Mouse (Mus musculus): ENCODE measurements around the gene Rln3. TPM values are rescaled to one million over a fixed set of nuclear protein-coding genes. Genes with fewer than 3 reads are reported as not detected.

The Rln3 gene
- polyA plus RNA-seq (2011; ENCODE audit: insufficient read depth, insufficient read length, low replicate concordance, missing spikeins), result not detected in 2 replicates

- TF ChIP-seq CTCF (IDR thresholded peaks at IDR 0.05; ENCODE audit: control insufficient read depth, insufficient read depth, low read length) (no peak), POLR2A (IDR thresholded peaks at IDR 0.05; ENCODE audit: borderline replicate concordance, control insufficient read depth, low read depth, low read length) (no peak)
- H3K4me1 ChIP-seq (ENCODE audit: control insufficient read depth, insufficient read depth, low read length), result peaks cover 2% of the 10 kb centered on the region; the same call in 1 of the 2 replicates
- no peak within 1 kb of the TSS for H3K27ac ChIP-seq (ENCODE audit: control insufficient read depth, insufficient read depth, low read depth, low read length, poor library complexity)
- no peak within 1 kb of the TSS for H3K4me3 ChIP-seq (replicated peaks; ENCODE audit: control insufficient read depth, low read depth, low read length)
- 69% methylated on average over 9 of the region's 9 CpGs for WGBS
Measured at GRCm38 (mm10) chr8:84044900-84045299, at the start of gene Rln3. TSS of gene Rln3 (minus strand) at chr8:84045000.

DNA sequence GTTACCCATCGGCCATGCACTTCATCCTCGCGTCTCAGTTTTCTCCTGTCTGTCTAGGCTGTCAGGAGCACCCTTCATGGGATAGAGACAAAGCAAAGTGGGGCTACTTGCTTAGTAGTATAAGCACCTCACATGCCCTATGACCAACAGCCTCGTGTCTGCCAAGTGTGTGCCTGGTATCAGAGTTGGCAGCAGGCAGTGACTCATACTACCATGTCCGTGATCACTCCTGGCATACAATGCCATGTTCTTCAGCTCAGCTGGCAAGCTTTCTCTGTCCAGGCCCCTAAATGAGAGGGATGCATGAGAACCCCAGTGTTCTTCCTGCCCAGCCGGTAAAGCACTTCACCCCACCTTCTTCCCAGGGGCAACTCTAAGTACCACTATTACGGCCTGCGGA lies 45.8 kb upstream of the Rln3 start:
- Histone ChIP-seq H3K4me1 (ENCODE audit: control insufficient read depth, insufficient read depth, low read length) (no peaks in the 10 kb centered on the region), H3K27ac (ENCODE audit: control insufficient read depth, insufficient read depth, low read depth, low read length, poor library complexity) (no peak overlapping the region), H3K4me3 (replicated peaks; ENCODE audit: control insufficient read depth, low read depth, low read length) (no peak overlapping the region)
- 84% methylated on average over 8 of the region's 8 CpGs for WGBS
- TF ChIP-seq POLR2A (IDR thresholded peaks at IDR 0.05; ENCODE audit: borderline replicate concordance, control insufficient read depth, low read depth, low read length) (no peak), CTCF (IDR thresholded peaks at IDR 0.05; ENCODE audit: control insufficient read depth, insufficient read depth, low read length) (no peak)

GRCm38 (mm10) chr8:84089277-84089676 lies 44.5 kb upstream of the Rln3 start:
- Histone ChIP-seq H3K4me1 (ENCODE audit: control insufficient read depth, insufficient read depth, low read length) (no peaks in the 10 kb centered on the region), H3K4me3 (replicated peaks; ENCODE audit: control insufficient read depth, low read depth, low read length) (no peak overlapping the region), H3K27ac (ENCODE audit: control insufficient read depth, insufficient read depth, low read depth, low read length, poor library complexity) (no peak overlapping the region)
- TF ChIP-seq POLR2A (IDR thresholded peaks at IDR 0.05; ENCODE audit: borderline replicate concordance, control insufficient read depth, low read depth, low read length), result no peak
- no peak for TF ChIP-seq CTCF (IDR thresholded peaks at IDR 0.05; ENCODE audit: control insufficient read depth, insufficient read depth, low read length)
- WGBS, result 84% methylated on average over 9 of the region's 9 CpGs

- Histone ChIP-seq H3K4me3 (replicated peaks; ENCODE audit: control insufficient read depth, low read depth, low read length) (no peak overlapping the region), H3K4me1 (ENCODE audit: control insufficient read depth, insufficient read depth, low read length) (no peaks in the 10 kb centered on the region), H3K27ac (ENCODE audit: control insufficient read depth, insufficient read depth, low read depth, low read length, poor library complexity) (no peak overlapping the region)
- 91% methylated on average over 14 of the region's 14 CpGs for WGBS
- no peak for TF ChIP-seq POLR2A (IDR thresholded peaks at IDR 0.05; ENCODE audit: borderline replicate concordance, control insufficient read depth, low read depth, low read length)
- TF ChIP-seq CTCF (IDR thresholded peaks at IDR 0.05; ENCODE audit: control insufficient read depth, insufficient read depth, low read length), result no peak
Measured at GRCm38 (mm10) chr8:84087821-84088220, 43.0 kb upstream of the Rln3 start.

DNA sequence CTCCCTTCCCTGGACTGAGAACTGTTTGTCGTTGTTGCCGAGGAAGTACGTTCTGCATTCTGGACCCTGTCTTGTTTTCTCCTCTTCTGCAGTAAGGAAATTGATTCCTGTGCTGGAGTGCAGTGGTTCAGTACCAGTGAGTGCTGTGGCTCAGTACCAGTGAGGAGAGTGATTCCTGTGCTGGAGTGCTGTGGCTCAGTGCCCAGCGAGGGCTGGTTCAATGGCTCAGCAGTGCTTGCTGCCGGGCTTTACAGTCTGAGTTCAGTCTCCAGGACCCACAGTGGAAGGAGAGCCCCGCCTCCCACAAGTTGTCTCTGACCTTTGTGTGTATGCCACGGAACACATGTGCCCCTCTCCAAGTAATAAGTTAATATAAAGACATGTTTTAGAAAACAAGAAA lies 42.4 kb upstream of the Rln3 start:
- TF ChIP-seq CTCF (IDR thresholded peaks at IDR 0.05; ENCODE audit: control insufficient read depth, insufficient read depth, low read length) (no peak), POLR2A (IDR thresholded peaks at IDR 0.05; ENCODE audit: borderline replicate concordance, control insufficient read depth, low read depth, low read length) (no peak)
- no peak overlapping the region for H3K27ac ChIP-seq (ENCODE audit: control insufficient read depth, insufficient read depth, low read depth, low read length, poor library complexity)
- no peaks in the 10 kb centered on the region for H3K4me1 ChIP-seq (ENCODE audit: control insufficient read depth, insufficient read depth, low read length)
- H3K4me3 ChIP-seq (replicated peaks; ENCODE audit: control insufficient read depth, low read depth, low read length), result no peak overlapping the region
- WGBS, result 86% methylated on average over 7 of the region's 7 CpGs

GRCm38 (mm10) chr8:84084341-84085115 lies 39.7 kb upstream of the Rln3 start:
- H3K4me3 ChIP-seq (replicated peaks; ENCODE audit: control insufficient read depth, low read depth, low read length), result no peak overlapping the region
- H3K27ac ChIP-seq (ENCODE audit: control insufficient read depth, insufficient read depth, low read depth, low read length, poor library complexity), result no peak overlapping the region
- H3K4me1 ChIP-seq (ENCODE audit: control insufficient read depth, insufficient read depth, low read length), result no peaks in the 10 kb centered on the region
- TF ChIP-seq POLR2A (IDR thresholded peaks at IDR 0.05; ENCODE audit: borderline replicate concordance, control insufficient read depth, low read depth, low read length) (no peak), CTCF (IDR thresholded peaks at IDR 0.05; ENCODE audit: control insufficient read depth, insufficient read depth, low read length) (no peak)
- 91% methylated on average over 42 of the region's 42 CpGs for WGBS

DNA sequence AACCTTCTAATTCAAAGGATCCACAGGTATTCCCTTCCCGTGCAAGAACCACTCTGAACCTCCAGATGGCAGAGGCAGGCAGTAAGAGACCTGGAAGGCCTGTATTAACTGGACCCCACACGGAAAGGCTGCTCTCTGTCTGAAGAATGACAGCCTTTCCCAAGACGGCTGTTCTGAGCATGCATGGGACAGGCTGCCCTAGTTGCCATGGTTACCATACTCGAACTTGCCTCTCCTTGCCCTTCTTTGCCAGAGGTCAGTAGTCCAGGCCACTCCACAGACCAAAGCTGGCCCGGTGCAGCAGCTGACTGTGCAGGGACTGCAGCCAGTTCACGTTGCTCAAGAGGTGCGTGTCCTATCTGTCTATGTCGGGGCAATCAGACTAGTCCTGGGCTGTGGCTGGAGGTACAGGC lies 39.0 kb upstream of the Rln3 start:
- 84% methylated on average over 8 of the region's 8 CpGs for WGBS
- Histone ChIP-seq H3K27ac (ENCODE audit: control insufficient read depth, insufficient read depth, low read depth, low read length, poor library complexity) (no peak overlapping the region), H3K4me1 (ENCODE audit: control insufficient read depth, insufficient read depth, low read length) (no peaks in the 10 kb centered on the region), H3K4me3 (replicated peaks; ENCODE audit: control insufficient read depth, low read depth, low read length) (no peak overlapping the region)
- TF ChIP-seq POLR2A (IDR thresholded peaks at IDR 0.05; ENCODE audit: borderline replicate concordance, control insufficient read depth, low read depth, low read length) (no peak), CTCF (IDR thresholded peaks at IDR 0.05; ENCODE audit: control insufficient read depth, insufficient read depth, low read length) (no peak)

DNA sequence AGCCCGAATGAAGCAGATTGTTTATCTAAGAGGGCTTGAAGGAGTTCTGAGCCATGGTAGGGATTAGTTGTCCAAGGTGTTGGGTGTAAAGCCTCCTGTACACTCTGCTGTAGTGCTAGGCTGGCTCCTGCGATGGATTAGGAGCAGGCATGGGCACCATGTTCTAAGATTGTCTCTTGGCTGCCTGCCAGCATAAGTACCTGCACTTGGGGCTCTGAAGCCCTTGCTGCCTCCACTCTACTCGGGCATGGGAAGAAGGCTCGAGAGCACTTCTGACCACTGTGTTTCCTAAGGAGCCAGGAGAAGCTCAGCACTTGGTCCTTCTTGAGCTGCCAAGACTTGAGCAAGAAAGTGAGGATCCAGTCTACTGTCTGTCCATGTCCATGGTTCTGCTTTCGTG lies 34.4 kb upstream of the Rln3 start:
- 78% methylated on average over 5 of the region's 5 CpGs for WGBS

More for the DNA sequence above, 34.4 kb upstream of the Rln3 start:
- no peak for TF ChIP-seq CTCF (IDR thresholded peaks at IDR 0.05; ENCODE audit: control insufficient read depth, insufficient read depth, low read length)
- no peak for TF ChIP-seq POLR2A (IDR thresholded peaks at IDR 0.05; ENCODE audit: borderline replicate concordance, control insufficient read depth, low read depth, low read length)
- Histone ChIP-seq H3K4me1 (ENCODE audit: control insufficient read depth, insufficient read depth, low read length) (no peaks in the 10 kb centered on the region), H3K27ac (ENCODE audit: control insufficient read depth, insufficient read depth, low read depth, low read length, poor library complexity) (no peak overlapping the region), H3K4me3 (replicated peaks; ENCODE audit: control insufficient read depth, low read depth, low read length) (no peak overlapping the region)
